Mouse (Mus musculus): ENCODE results near the gene Mrpl34. TPM values are rescaled to one million over a fixed set of nuclear protein-coding genes. Genes with fewer than 3 reads are reported as not detected.

Gene Mrpl34
- polyA plus RNA-seq, 1 experiment from 2014 or later: 170 TPM

GRCm38 (mm10) chr8:71467201-71467600 is 2.4 kb downstream of the Mrpl34 start:
- no peak overlapping the region for H3K27ac ChIP-seq (ENCODE audit: low read length)
- H3K4me1 ChIP-seq (ENCODE audit: insufficient read depth, low read length): peaks cover 34% of the 10 kb centered on the region
- H3K9me3 ChIP-seq (ENCODE audit: low read length): no peaks in the 10 kb centered on the region
- ATAC-seq (ENCODE audit: low FRiP score, low TSS enrichment): no peak
- no peak overlapping the region for H3K9ac ChIP-seq (replicated peaks; ENCODE audit: low read length)
- H3K4me2 ChIP-seq (replicated peaks; ENCODE audit: low read depth, low read length): no peak overlapping the region
- H3K36me3 ChIP-seq (ENCODE audit: insufficient read depth, low read length): peaks cover 4% of the 10 kb centered on the region; the same call in 1 of the 2 replicates
- no peak overlapping the region for H3K4me3 ChIP-seq (ENCODE audit: low read length)
- 94% methylated on average over 2 of the region's 2 CpGs for WGBS
- H3K27me3 ChIP-seq (ENCODE audit: insufficient read depth, low read length): no peaks in the 10 kb centered on the region

- Histone ChIP-seq H3K9ac (replicated peaks; ENCODE audit: low read length) (no peak overlapping the region), H3K27ac (ENCODE audit: low read length) (no peak overlapping the region), H3K4me3 (ENCODE audit: low read length) (no peak overlapping the region), H3K9me3 (ENCODE audit: low read length) (no peaks in the 10 kb centered on the region), H3K36me3 (ENCODE audit: insufficient read depth, low read length) (peaks cover 10% of the 10 kb centered on the region; the same call in 1 of the 2 replicates), H3K4me1 (ENCODE audit: insufficient read depth, low read length) (peaks cover 27% of the 10 kb centered on the region), H3K4me2 (replicated peaks; ENCODE audit: low read depth, low read length) (no peak overlapping the region), H3K27me3 (ENCODE audit: insufficient read depth, low read length) (no peaks in the 10 kb centered on the region)
- no peak for ATAC-seq (ENCODE audit: low FRiP score, low TSS enrichment)
- WGBS: 96% methylated on average over 1 of the region's 1 CpGs
Measured at GRCm38 (mm10) chr8:71468001-71468400, 3.2 kb downstream of the Mrpl34 start.

GRCm38 (mm10) chr8:71468916-71469315 is 4.2 kb downstream of the Mrpl34 start, which contains the start of gene Dda1:
TSS of gene Dda1 (plus strand) at chr8:71469199.
- H3K27ac ChIP-seq (ENCODE audit: low read length): no peak within 1 kb of the TSS
- H3K4me1 ChIP-seq (ENCODE audit: insufficient read depth, low read length): peaks cover 24% of the 10 kb centered on the region
- H3K9me3 ChIP-seq (ENCODE audit: low read length): no peaks in the 10 kb centered on the region
- WGBS: under 1% methylated on average over 42 of the region's 52 CpGs
- peak within 1 kb of the TSS; percentile 84 for H3K4me2 ChIP-seq (replicated peaks; ENCODE audit: low read depth, low read length)
- peak; percentile 89 for ATAC-seq (ENCODE audit: low FRiP score, low TSS enrichment)
- peak within 1 kb of the TSS; percentile 78 for H3K4me3 ChIP-seq (ENCODE audit: low read length)
- H3K27me3 ChIP-seq (ENCODE audit: insufficient read depth, low read length): no peaks in the 10 kb centered on the region
- H3K36me3 ChIP-seq (ENCODE audit: insufficient read depth, low read length): peaks cover 14% of the 10 kb centered on the region
- H3K9ac ChIP-seq (replicated peaks; ENCODE audit: low read length): peak within 1 kb of the TSS; percentile 79

GRCm38 (mm10) chr8:71469411-71469810 is 4.7 kb downstream of the Mrpl34 start:
- Histone ChIP-seq H3K27ac (ENCODE audit: low read length) (no peak overlapping the region), H3K9ac (replicated peaks; ENCODE audit: low read length) (peak overlapping the region; percentile 79), H3K36me3 (ENCODE audit: insufficient read depth, low read length) (peaks cover 18% of the 10 kb centered on the region), H3K4me2 (replicated peaks; ENCODE audit: low read depth, low read length) (peak overlapping the region; percentile 84), H3K27me3 (ENCODE audit: insufficient read depth, low read length) (no peaks in the 10 kb centered on the region), H3K4me1 (ENCODE audit: insufficient read depth, low read length) (peaks cover 19% of the 10 kb centered on the region), H3K9me3 (ENCODE audit: low read length) (no peaks in the 10 kb centered on the region), H3K4me3 (ENCODE audit: low read length) (peak overlapping the region; percentile 78)
- WGBS: under 1% methylated on average over 22 of the region's 24 CpGs
- peak; percentile 17 for ATAC-seq (ENCODE audit: low FRiP score, low TSS enrichment)

GRCm38 (mm10) chr8:71470146-71470912 is 5.6 kb downstream of the Mrpl34 start:
- Histone ChIP-seq H3K9ac (replicated peaks; ENCODE audit: low read length) (peak overlapping the region; percentile 79), H3K27me3 (ENCODE audit: insufficient read depth, low read length) (no peaks in the 10 kb centered on the region), H3K4me1 (ENCODE audit: insufficient read depth, low read length) (peaks cover 17% of the 10 kb centered on the region), H3K4me2 (replicated peaks; ENCODE audit: low read depth, low read length) (peak overlapping the region; percentile 84), H3K36me3 (ENCODE audit: insufficient read depth, low read length) (peaks cover 21% of the 10 kb centered on the region), H3K27ac (ENCODE audit: low read length) (no peak overlapping the region), H3K4me3 (ENCODE audit: low read length) (peak overlapping the region; percentile 78), H3K9me3 (ENCODE audit: low read length) (no peaks in the 10 kb centered on the region)
- no peak for ATAC-seq (ENCODE audit: low FRiP score, low TSS enrichment)
- 79% methylated on average over 3 of the region's 3 CpGs for WGBS

GRCm38 (mm10) chr8:71470913-71471255 is 6.1 kb downstream of the Mrpl34 start:
- H3K36me3 ChIP-seq (ENCODE audit: insufficient read depth, low read length): peaks cover 21% of the 10 kb centered on the region
- H3K4me2 ChIP-seq (replicated peaks; ENCODE audit: low read depth, low read length): no peak overlapping the region
- ATAC-seq (ENCODE audit: low FRiP score, low TSS enrichment): no peak
- no peak overlapping the region for H3K27ac ChIP-seq (ENCODE audit: low read length)
- H3K27me3 ChIP-seq (ENCODE audit: insufficient read depth, low read length): no peaks in the 10 kb centered on the region
- 84% methylated on average over 5 of the region's 5 CpGs for WGBS
- H3K4me1 ChIP-seq (ENCODE audit: insufficient read depth, low read length): peaks cover 15% of the 10 kb centered on the region
- no peak overlapping the region for H3K4me3 ChIP-seq (ENCODE audit: low read length)
- H3K9ac ChIP-seq (replicated peaks; ENCODE audit: low read length): no peak overlapping the region
- H3K9me3 ChIP-seq (ENCODE audit: low read length): no peaks in the 10 kb centered on the region

GRCm38 (mm10) chr8:71471861-71472260 is 7.1 kb downstream of the Mrpl34 start:
- Histone ChIP-seq H3K27me3 (ENCODE audit: insufficient read depth, low read length) (no peaks in the 10 kb centered on the region), H3K27ac (ENCODE audit: low read length) (no peak overlapping the region), H3K4me3 (ENCODE audit: low read length) (no peak overlapping the region), H3K9me3 (ENCODE audit: low read length) (no peaks in the 10 kb centered on the region), H3K9ac (replicated peaks; ENCODE audit: low read length) (no peak overlapping the region), H3K4me2 (replicated peaks; ENCODE audit: low read depth, low read length) (no peak overlapping the region), H3K4me1 (ENCODE audit: insufficient read depth, low read length) (peaks cover 18% of the 10 kb centered on the region), H3K36me3 (ENCODE audit: insufficient read depth, low read length) (peaks cover 21% of the 10 kb centered on the region)
- WGBS: 96% methylated on average over 17 of the region's 17 CpGs
- no peak for ATAC-seq (ENCODE audit: low FRiP score, low TSS enrichment)

GRCm38 (mm10) chr8:71472601-71473386 is 8.0 kb downstream of the Mrpl34 start:
- no peak overlapping the region for H3K27ac ChIP-seq (ENCODE audit: low read length)
- H3K9ac ChIP-seq (replicated peaks; ENCODE audit: low read length): no peak overlapping the region
- no peak overlapping the region for H3K4me3 ChIP-seq (ENCODE audit: low read length)
- WGBS: 86% methylated on average over 8 of the region's 8 CpGs
- H3K27me3 ChIP-seq (ENCODE audit: insufficient read depth, low read length): peaks cover 2% of the 10 kb centered on the region; the same call in 1 of the 2 replicates
- peaks cover 21% of the 10 kb centered on the region for H3K36me3 ChIP-seq (ENCODE audit: insufficient read depth, low read length)
- peaks cover 25% of the 10 kb centered on the region for H3K4me1 ChIP-seq (ENCODE audit: insufficient read depth, low read length)
- ATAC-seq (ENCODE audit: low FRiP score, low TSS enrichment): no peak
- no peak overlapping the region for H3K4me2 ChIP-seq (replicated peaks; ENCODE audit: low read depth, low read length)
- no peaks in the 10 kb centered on the region for H3K9me3 ChIP-seq (ENCODE audit: low read length)

GRCm38 (mm10) chr8:71474344-71474743 is 9.6 kb downstream of the Mrpl34 start:
- no peak overlapping the region for H3K27ac ChIP-seq (ENCODE audit: low read length)
- 97% methylated on average over 18 of the region's 18 CpGs for WGBS
- peaks cover 24% of the 10 kb centered on the region for H3K36me3 ChIP-seq (ENCODE audit: insufficient read depth, low read length)
- H3K27me3 ChIP-seq (ENCODE audit: insufficient read depth, low read length): peaks cover 2% of the 10 kb centered on the region; the same call in 1 of the 2 replicates
- no peak overlapping the region for H3K4me3 ChIP-seq (ENCODE audit: low read length)
- no peak overlapping the region for H3K9ac ChIP-seq (replicated peaks; ENCODE audit: low read length)
- H3K4me1 ChIP-seq (ENCODE audit: insufficient read depth, low read length): peaks cover 25% of the 10 kb centered on the region
- H3K4me2 ChIP-seq (replicated peaks; ENCODE audit: low read depth, low read length): no peak overlapping the region
- H3K9me3 ChIP-seq (ENCODE audit: low read length): no peaks in the 10 kb centered on the region
- ATAC-seq (ENCODE audit: low FRiP score, low TSS enrichment): no peak

Data from kidney, embryonic 16.5 days (tissue).